Mouse (Mus musculus) lung, postnatal 4 days (tissue): Measurements from ENCODE around the gene Prkg1.

ENCODE experiments used
- DNase-seq, 2 experiments: peaks; one replicate each; pipeline ENCODE4 v3.0.0; 2021

Gene Prkg1

GRCm38 (mm10) chr19:30826106-30826505 is 938.7 kb downstream of the Prkg1 start:
- DNase-seq = no peak

DNA sequence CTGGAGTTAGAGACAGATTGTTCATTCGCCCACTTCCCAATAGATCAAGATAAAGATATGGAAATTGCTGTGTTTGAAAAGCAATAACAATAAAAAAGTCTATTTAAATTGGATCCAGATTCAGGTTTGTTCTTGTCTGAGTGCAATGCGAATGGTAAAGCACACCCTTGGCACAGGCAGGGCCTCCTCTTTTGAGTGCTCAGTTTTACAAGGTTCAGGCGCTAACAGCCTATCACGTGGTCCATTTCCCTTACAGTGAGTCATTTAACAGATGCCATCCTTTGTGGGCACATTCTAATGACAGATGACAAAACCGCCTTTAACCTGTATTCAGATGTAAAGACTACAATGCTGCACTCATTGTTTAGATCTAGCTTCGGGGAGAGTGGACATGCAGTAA is 949.2 kb downstream of the Prkg1 start:
- no peak for DNase-seq

DNA sequence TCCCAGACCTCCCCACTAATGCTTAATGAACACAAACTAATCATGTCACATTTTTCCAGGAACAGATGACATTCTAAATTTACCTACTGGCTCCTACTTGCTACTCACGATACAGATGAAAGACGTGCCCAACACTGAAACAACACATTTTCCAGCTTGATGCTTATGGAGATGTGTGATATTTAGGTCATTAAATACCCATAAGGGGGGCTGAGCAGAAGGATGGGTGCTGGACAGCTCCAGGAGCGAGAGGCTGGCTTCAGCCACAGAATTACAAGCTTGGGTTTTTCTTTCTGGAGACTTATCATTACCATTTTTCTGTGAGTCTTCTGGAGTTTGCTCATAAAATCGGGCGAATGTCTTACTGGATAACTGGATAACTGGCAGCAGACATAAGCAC is 958.6 kb downstream of the Prkg1 start:
- no peak for DNase-seq

GRCm38 (mm10) chr19:30780803-30781202 is 984.0 kb downstream of the Prkg1 start:
- no peak for DNase-seq

DNA sequence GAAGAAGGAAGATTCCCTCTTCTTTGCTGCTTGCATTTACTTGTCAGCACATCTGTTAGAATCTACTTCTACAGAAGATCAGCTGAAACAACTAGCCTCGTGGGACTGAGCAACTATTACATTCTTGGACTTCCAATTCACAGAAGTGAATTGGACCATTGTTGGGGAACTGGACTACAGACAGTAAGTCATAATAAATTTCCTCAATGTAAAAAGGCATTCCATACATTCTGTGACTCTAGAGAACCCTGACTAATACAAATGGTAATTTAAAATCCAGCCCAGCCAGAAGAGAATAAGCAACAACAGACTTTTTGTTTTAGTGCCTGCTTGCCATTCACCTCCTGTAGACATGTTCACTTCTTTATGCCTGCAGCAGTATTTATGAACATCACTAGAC is 996.5 kb downstream of the Prkg1 start:
- no peak for DNase-seq

GRCm38 (mm10) chr19:30744426-30744825 is 1020.4 kb downstream of the Prkg1 start:
- DNase-seq = no peak

- DNase-seq = no peak
These were observed 1065.7 kb downstream of the Prkg1 start for GRCm38 (mm10) chr19:30699130-30699529.

GRCm38 (mm10) chr19:30691258-30691657 is 1073.6 kb downstream of the Prkg1 start:
- DNase-seq = no peak

GRCm38 (mm10) chr19:30690691-30691090 is 1074.1 kb downstream of the Prkg1 start:
- DNase-seq = no peak

- DNase-seq = no peak
These were observed 1076.9 kb downstream of the Prkg1 start for GRCm38 (mm10) chr19:30687942-30688341.

DNA sequence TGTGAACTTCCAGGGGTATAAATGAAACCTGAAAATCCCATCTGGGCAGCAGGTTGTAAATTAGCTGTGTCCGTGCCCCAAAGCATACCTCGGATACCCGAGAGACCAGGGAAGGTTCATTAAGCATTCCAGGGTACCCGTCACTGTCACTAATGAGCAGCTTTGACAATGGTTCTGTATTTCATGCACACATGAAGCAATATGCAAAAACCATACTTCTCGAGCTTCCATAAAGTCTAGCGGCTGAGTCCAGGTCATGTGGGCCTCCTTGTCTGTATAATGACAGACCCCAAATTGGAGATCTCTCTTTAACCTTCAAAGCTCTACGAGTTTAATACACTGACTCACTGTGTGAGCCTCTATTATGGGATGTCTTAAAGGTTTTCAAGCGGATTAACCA is 1088.5 kb downstream of the Prkg1 start:
- DNase-seq = no peak

- DNase-seq = peak; percentile 31 to 61
These were observed 1100.6 kb downstream of the Prkg1 start for GRCm38 (mm10) chr19:30664269-30664668.

DNA sequence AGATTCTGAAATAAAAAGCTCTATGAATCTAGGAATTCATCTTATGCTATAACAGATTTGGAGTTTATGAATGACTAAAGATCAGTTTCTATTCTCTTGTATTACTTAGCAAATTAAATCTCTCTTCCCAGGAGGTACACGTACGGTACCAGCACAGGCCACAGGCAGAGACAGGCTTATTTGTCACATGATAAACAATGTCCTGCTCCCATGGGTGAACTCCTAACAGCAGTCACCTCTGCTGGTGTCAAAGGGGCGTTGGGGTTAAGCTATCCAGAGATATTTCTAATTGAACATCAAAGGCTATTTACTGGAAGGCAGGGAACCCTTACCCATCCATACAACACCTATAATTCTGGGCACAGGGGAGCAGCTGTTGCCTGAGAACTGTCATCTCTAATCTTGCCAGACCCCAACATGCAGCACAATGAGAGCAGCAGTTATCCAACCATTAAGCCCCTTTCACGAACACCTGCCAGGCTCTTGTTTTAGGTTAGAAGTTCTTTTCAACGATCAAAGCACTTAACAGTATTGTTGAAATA is 1122.1 kb downstream of the Prkg1 start:
- no peak for DNase-seq

DNA sequence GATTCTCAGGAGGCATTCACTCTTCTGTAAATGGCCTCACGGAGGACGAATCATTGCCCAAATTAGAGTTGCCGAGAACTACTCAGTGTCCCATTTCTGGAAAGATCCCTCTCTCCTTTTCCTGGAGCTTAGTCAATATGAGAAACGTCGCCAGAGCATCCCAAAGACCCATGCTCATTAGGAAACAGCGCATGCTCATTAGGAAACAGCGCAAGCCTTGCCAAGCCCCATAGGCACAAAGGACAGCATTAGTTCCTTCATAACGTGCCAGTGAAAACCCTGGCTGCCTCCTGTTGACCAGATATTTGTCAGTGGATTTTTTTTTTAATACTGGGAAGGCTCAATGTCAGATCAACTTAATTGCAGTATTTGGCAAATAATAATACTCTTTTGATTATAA is 1127.4 kb downstream of the Prkg1 start:
- DNase-seq = no peak

GRCm38 (mm10) chr19:30631051-30631450 is 1133.8 kb downstream of the Prkg1 start:
- DNase-seq = no peak

DNA sequence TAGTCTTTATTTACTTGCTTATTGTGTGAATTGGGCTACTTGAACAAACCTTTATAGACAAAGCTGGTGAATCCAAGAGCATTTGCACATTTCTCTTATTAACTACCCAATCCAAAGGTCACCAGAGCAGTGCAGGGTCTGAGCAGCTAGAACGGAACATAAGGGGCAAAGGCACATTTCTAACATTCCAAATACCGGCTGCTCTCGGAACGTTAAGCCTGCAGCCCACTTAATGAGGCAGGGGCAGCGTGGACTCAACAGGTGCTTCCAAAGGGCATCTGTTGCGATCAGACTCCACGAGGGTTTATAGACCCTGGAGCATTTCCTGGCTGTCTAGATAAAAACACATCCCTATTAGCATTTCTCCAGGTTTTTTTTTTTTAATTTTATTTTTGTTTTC is 1138.8 kb downstream of the Prkg1 start:
- DNase-seq = no peak

GRCm38 (mm10) chr19:30625391-30625790 is 1139.4 kb downstream of the Prkg1 start:
- DNase-seq = no peak

DNA sequence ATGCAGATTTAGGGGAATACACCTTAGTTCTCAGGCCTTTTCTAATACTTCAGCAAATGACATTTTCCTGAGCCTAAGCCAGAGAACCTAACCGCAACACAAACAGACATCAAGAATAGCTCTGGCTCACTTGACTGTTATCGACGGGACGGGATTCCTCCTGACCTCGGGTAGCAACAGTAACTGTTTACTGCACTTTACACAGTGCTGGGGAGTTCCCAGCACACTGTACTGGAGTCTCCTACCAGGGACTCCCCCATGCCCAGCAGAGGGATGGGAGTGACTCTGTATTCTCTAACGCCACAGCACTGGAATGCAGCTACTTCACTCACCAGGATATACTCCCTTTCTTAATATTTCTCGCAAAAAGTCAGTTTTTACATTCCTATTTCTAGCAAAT is 1141.2 kb downstream of the Prkg1 start:
- DNase-seq = no peak

DNA sequence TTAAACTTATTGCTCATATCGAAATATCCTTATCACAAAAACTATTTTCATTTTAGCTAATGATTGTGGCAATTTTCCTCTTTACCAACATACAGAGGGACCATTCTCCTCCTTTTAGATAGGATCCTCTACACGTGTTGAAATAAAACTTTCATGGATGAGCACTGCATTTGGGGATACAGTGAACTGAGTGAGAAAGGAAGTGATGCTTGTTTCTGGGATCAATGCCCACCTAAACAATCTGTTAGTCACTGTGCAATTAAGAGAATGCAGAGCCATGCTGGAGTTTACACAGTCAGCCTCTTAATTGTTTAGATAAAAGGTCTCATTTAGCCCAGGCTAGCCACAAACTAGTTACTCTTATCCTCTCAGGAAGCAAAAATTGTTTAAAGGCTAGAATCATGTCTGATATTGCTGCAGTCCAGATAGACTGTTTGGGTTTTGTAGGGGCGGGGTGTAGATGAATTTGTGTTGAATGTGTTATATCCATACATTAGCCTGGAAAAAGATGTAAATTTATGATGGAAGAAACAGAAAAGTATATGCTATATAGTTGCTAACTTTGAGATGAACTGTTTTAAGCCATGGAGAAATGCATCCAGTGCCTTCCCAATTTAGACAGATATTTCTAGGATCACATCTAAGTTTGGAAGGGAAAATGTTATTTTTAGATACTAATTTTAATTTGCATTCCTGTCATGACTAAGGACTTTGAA is 1151.5 kb downstream of the Prkg1 start:
- DNase-seq = no peak

DNA sequence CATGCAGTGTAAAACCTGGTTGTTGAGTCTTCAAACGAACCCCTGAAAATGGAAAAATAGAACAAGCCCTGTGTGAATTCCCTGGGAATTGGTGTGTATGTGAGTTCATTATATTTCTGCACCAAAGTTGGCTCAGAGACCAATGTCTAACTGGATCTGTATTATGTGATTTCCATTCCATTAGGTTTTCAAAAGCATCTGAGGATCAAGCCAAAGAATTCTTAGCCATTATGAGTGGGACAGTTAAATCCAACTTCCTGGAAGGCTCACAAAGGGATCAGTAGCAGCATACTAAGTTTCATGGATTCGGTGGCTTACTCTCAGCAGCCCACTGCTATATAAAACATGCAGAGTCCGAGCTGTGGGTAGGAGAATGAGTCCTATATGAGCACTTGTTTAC is 1178.5 kb downstream of the Prkg1 start:
- no peak for DNase-seq

DNA sequence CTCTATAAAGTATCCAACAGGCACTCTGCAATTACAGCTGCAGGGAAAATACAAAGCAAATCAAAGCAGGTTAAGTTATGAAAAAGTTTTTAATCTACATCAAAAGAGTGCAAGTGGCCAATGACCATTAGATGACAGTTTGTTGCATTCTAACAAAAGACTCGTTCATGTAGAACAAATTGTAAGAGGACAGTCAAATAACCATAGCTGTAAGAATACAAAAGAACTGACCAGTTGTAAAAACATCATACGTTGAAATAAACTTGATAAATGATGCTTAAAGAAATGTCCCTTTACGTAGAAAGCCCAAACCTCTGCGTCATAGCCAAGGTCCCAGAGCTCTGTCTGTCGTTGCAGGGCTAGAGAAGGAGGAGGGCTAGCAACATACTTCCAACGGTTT is 1200.3 kb downstream of the Prkg1 start:
- no peak for DNase-seq

- DNase-seq = no peak
These were observed 1201.0 kb downstream of the Prkg1 start for GRCm38 (mm10) chr19:30563876-30564275.

DNA sequence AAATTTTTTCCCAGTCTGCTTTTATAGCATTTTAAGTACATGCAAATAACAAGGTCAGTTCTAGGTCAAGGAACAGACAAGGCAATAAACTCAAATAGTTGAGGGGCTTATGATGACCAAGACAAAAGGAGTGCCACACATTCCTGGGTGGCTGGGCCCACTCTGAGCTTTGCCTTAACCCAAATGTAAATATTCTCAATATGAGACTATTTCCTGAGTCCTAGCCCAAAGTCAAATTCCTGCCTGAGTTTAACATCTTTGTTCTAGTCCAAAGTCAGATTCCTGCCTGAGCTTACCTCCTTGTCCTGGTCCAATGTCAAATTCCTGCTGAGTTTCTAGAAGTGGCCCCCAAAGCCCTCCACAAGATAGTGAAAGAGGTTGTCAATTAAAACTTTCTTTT is 1206.8 kb downstream of the Prkg1 start:
- no peak for DNase-seq

- peak in 1 of 2 experiments; percentile 73 for DNase-seq
These were observed 1210.4 kb downstream of the Prkg1 start for GRCm38 (mm10) chr19:30554467-30554881.

GRCm38 (mm10) chr19:30553740-30554139 is 1211.1 kb downstream of the Prkg1 start:
- DNase-seq = no peak
